Mouse (Mus musculus) brain, embryonic 18.5 days (tissue): ENCODE results near the gene Tbc1d2b.

Experiments used
- DNase-seq: peaks from one replicate; pipeline ENCODE4 v3.0.0-alpha.2; 2012; ENCODE audit warnings: low read depth, low spot score

Gene Tbc1d2b

DNA sequence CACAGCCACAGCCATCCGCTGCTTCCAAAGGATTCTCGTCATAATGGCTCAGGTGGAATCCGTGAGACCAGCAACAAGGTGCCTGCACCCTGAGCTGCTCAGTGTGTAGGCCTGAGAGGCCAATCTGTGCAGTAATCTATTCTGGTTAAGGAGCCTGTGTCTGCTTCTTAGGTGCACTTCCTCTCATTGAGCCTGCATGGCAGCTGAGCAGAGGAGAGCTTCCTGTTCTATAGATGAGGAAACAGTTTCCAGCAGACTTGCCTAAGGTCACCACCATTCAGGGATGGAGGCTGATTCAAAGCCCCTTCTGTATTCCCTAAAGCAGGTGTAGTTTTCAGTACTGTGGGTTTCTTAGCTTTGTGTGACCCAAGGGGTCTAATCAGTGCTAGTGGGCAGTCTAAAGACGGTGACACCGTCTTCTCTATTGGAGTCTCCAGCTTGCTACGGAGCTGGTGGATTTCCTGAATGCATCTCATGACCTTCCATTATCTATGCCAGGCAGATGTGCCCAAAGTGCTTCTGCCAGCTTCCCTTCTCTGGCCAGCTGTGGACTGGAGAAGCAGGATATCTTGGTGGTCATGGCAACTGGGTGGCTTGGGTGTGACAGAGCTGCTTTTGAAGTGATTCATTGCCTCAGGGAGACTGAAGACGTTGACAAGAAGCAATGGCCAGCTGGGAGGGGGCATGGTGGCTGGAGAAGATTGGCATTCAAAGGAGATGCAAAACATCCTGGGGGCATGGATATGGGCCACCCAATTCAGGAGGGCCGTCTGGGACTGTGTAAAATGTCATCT lies 97.9 kb downstream of the Tbc1d2b start:
- DNase-seq = no peak

DNA sequence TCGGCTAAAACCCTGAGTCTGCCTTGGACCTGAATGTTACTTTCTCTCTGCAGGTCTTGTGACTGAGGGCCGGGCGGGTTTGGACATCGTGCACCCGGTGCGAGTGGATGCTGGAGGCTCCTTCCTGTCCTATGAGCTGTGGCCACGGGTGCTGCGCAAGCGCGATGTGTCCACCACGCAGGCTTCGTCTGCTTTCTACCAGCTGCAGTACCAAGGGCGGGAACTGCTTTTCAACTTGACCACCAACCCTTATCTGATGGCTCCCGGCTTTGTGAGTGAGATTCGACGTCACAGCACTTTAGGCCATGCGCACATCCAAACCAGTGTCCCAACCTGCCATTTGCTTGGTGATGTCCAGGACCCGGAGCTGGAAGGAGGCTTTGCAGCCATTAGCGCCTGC lies 99.2 kb downstream of the Tbc1d2b start:
- DNase-seq = no peak

DNA sequence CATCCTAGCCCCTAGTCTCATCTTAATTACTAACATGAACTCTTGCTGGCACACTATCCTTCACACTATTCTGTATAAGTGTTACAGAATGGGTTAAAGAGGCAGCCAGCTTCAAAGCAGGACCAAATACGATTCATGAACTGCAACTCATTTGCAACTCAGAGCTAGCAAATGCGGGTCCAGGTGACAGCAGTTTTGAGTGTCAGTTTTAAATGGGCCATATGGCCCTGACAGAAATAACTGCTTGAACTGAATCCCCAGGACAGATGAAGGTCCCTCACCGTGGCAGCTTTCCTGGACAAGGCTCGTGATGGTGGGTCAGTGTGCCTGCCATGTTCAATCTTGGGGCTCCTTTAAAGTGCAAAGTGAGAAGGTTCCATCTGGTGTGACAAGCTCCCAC lies 100.6 kb downstream of the Tbc1d2b start:
- no peak for DNase-seq

DNA sequence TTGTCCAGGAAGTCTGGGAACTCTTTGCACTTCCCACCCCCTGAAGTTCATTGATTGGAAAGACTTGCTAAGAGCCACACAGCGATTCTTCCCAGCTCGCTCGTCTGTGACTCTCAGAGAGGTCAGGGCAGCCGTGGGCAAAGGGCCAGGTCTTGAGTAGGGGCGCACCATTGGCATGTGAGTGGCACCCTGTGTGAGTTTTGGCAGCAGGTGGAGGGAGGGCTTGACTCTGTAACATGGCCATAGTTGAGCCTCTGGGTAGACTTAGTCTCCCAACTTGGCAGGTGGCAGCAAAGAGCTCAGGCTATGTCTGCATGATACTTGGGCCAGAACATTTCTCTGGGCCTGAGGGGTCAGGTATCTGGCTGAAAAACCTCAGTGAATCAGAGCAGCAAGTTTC lies 104.0 kb downstream of the Tbc1d2b start:
- DNase-seq = no peak

DNA sequence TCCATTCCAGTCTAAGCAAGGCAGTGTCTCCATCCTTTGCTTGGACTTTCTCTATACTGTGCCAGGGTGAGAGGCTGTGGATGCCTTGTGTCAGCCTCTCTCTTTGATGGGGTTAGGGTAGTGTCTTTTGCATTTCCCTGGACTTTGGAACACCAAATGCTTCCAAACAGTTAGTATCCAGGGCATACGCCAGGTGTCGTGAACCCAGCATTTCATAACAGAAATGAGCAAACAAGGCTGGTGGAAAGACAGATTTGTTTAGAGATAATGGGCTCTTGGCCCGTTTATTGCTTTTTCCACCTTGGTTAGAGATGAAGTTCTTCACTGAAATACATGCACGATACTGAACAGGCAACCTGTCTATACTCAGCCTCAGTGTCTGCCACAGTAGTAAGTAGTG lies 105.0 kb downstream of the Tbc1d2b start:
- DNase-seq = no peak

DNA sequence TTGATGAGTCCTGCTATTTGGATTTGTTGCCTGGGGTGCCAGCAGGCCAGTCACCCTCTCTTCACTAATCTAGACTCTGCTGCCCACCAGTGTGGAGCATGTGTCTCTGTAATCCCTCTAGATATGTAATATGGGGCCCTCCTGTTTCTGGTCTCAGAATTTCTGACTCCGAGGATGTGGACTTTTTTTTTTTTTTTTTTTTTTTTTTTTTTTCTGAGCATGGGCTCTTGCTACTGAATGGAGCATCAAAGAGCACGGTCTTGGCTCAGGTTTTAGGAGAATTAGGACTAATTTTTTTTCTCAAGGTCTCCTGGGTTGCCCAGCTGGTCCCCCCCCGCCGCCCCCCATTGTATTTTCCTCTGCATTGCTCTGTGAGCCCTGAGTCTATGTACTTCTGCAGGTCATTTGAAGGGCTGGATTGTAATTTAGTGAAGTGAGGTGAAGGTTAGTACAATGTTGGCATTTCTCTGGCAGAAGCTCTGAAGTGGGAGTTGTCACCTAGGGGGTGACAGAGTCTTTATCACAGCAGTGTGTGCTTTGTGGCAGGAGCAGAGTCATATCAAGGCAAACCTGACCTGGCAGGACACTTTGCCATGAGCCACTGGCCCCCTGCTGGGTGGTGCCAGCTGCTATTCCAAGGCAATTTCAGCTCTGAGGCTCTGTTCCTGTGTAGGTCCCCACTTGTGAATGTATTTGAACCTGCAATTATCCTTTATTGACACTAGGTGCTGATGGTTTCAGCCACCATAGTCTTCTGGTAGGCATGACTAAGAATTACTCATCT lies 105.7 kb downstream of the Tbc1d2b start:
- DNase-seq = no peak

DNA sequence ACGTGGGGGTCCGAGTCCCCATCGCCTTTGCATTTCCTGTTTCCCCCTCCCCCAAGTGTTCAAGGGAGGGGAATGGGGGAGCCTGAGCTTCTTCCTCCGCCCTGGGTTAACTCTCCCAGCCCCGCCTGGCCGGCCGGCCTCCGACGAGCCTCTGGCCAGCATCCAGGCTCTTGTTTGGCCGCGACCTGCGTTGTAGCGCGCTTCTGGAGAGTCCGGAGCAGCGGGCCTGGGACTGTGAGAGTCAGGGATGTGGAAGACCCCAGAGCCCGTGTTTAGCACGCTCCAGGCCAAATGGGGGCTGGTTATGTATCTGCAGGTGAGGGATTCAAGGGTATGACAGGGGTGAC lies 106.9 kb downstream of the Tbc1d2b start:
- DNase-seq = no peak

DNA sequence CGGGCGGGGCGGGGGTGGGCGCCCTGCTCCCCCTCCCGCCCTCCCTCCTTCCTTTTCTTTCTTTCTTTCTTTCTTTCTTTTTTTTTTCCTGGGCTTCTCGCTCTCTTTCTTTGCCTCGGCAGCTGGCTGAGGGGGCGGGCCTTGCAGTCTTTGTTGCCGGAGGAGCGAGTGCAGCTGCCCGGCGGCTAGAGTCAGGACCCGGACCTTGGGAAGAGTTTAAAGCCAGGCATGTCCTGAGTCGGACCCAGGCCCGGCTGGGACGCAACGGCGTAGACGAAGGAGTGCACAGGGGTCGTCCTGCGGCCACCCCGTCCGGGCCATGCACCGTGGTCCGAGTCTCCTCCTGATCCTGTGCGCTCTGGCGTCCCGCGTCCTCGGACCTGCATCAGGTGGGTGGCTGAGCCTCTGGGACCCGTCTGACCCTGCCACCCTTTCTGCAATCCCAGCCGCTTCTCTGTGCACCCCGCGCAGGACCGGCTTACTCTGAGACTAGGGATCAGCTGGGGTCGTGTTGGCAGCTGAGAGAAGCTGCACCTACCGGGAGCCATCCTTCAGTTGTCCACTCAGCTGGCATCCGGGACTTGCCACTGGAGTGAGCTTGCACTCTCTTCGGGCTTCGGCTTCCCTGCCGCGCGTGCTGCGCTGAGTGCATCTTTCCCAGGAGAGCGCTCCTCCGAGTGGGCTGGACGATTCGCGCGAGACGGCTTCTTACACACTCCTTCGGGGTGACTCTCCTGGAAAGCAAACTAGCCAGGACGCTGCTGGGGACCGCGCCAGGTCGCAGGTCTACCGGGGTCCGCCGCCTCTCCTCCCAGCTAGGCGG lies 107.5 kb downstream of the Tbc1d2b start, which contains the start of gene Adamts7:
Gene Adamts7, plus strand, starts transcription at position 144 of the 823 bp plus-strand sequence.
- DNase-seq = no peak

DNA sequence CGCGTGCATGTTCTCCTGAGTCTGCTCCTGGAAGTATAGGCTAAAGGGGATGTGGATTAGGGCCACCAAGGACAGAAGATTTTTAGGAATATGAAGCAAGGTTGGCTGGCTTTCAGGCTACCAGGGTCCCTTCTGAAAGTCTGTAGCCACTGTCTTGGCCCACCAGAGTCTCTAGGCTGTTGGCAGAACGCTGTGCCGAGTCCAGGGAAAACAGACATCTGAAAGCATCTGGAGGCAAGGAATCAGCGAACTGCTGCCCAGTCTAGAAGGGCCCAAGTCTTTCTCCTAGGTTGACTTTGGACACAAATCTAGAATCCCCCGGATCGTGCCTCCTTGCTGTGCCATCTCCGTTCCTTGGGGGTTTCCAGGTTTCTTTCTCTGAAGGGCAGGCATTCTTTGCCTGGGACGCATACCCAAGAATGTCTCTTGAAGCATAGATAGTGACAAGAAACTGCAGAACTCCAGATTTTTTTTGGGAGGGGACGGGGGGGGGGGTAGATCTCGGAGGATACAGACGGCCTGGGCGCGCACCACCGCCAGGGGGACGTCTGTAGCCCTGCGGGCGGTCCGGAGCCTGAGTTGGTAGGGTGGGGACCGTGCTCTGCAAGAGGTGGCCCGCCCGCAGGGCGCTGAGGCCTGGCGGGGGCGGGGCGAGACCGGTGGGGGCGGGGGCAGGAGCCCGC lies 108.2 kb downstream of the Tbc1d2b start:
- no peak for DNase-seq
